Mouse (Mus musculus) thymus, postnatal 0 days (tissue): Measurements from ENCODE around the gene Itga9. TPM values are rescaled to one million over a fixed set of nuclear protein-coding genes. Genes with fewer than 3 reads are reported as not detected.

Experiments used
- DNase-seq: peaks from one replicate; pipeline ENCODE4 v3.0.0-alpha.2; 2015; ENCODE audit warnings: low spot score
- polyA plus RNA-seq: library from polyadenylated mRNA; unstranded; fragments of >200 nt; fragmentation: Nextera tagmentation; extraction: Ambion mirVana; gene quantifications from 2 replicates; pipeline ENCODE4 v1.2.1, GENCODE M21; 2015

Gene Itga9
- polyA plus RNA-seq, 1 experiment from 2014 or later: 3.3 TPM

GRCm38 (mm10) chr9:118942030-118942429 lies 335.5 kb downstream of the Itga9 start:
- DNase-seq: no peak

GRCm38 (mm10) chr9:118943941-118944340 lies 337.5 kb downstream of the Itga9 start:
- DNase-seq: no peak

- no peak for DNase-seq
These were observed 337.9 kb downstream of the Itga9 start for GRCm38 (mm10) chr9:118944388-118944787.

GRCm38 (mm10) chr9:118948486-118948885 lies 342.0 kb downstream of the Itga9 start:
- no peak for DNase-seq

- DNase-seq: no peak
These were observed 342.6 kb downstream of the Itga9 start for GRCm38 (mm10) chr9:118949124-118949523.

GRCm38 (mm10) chr9:118949654-118950053 lies 343.2 kb downstream of the Itga9 start:
- DNase-seq: no peak

GRCm38 (mm10) chr9:118950061-118950460 lies 343.6 kb downstream of the Itga9 start:
- no peak for DNase-seq

Other genes starting within 250 kb of the Itga9 start
- gene Eomes, start 128.5 kb upstream of the Itga9 start, polyA plus RNA-seq: 0.06 and 0.18 TPM in 2 replicates
- 28.4 and 34.1 TPM in 2 replicates for gene Golga4, start 100.4 kb upstream of the Itga9 start, polyA plus RNA-seq